Mouse (Mus musculus) spleen, adult 2 months (tissue): ENCODE data around the gene Celsr1. TPM values are rescaled to one million over a fixed set of nuclear protein-coding genes. Genes with fewer than 3 reads are reported as not detected.

Experiments used
- DNase-seq, 2 experiments: peaks; one replicate each; pipeline versions ENCODE4 v3.0.0 to v3.0.0-alpha.2; 2012 to 2021; ENCODE audit warnings: low spot score in 2 of 2, low read depth in 1 of 2
- H3K27ac ChIP-seq: fragments of 200-500 bp; 2 replicates; pipeline ENCODE4 v1.5.1; 2012; ENCODE audit warnings: low read length, inconsistent platforms; ENCODE audit not compliant: insufficient read depth
- H3K27me3 ChIP-seq: fragments of 200-500 bp; 2 replicates; pipeline ENCODE4 v1.6.1; 2012; ENCODE audit warnings: mild to moderate bottlenecking, moderate library complexity, low read length, inconsistent platforms; ENCODE audit not compliant: control insufficient read depth, insufficient read depth
- H3K36me3 ChIP-seq: fragments of 200-500 bp; 2 replicates; pipeline ENCODE4 v1.6.1; 2012; ENCODE audit warnings: mild to moderate bottlenecking, low read length, inconsistent platforms; ENCODE audit not compliant: control insufficient read depth, insufficient read depth
- H3K4me1 ChIP-seq: fragments of 200-500 bp; 2 replicates; pipeline ENCODE4 v1.6.1; 2011; ENCODE audit warnings: inconsistent platforms; ENCODE audit not compliant: control insufficient read depth, insufficient read depth, insufficient read length
- H3K4me3 ChIP-seq: fragments of 200-500 bp; 2 replicates; pipeline ENCODE4 v1.5.1; 2011; ENCODE audit warnings: mild to moderate bottlenecking, inconsistent platforms; ENCODE audit not compliant: insufficient read depth, insufficient read length; ENCODE audit errors: extremely low read depth
- CTCF ChIP-seq: fragments of 200-500 bp; IDR thresholded peaks from 2 replicates; pipeline ENCODE4 v1.5.1; 2011; ENCODE audit warnings: mild to moderate bottlenecking, inconsistent platforms; ENCODE audit not compliant: insufficient read depth, insufficient read length, insufficient replicate concordance; ENCODE audit errors: extremely low read depth
- POLR2A ChIP-seq: fragments of 200-500 bp; IDR thresholded peaks from 2 replicates; pipeline ENCODE4 v1.6.1; 2011; ENCODE audit warnings: low read depth, low read length, inconsistent platforms
- WGBS: fragments of 180-500 bp; shearing (Covaris S2); methylation state at CpG from one replicate; pipeline ENCODE4 v1.1.7; 2018; 5-methylcytosine and 5-hydroxymethylcytosine counted together
- polyA plus RNA-seq: library from polyadenylated mRNA; depleted of rRNA; stranded (reverse); fragments of >200 nt; gene quantifications from 2 replicates; pipeline ENCODE4 v1.2.3, GENCODE M21; 2012

Celsr1 gene
- polyA plus RNA-seq, 1 experiment = 7.4 TPM

DNA sequence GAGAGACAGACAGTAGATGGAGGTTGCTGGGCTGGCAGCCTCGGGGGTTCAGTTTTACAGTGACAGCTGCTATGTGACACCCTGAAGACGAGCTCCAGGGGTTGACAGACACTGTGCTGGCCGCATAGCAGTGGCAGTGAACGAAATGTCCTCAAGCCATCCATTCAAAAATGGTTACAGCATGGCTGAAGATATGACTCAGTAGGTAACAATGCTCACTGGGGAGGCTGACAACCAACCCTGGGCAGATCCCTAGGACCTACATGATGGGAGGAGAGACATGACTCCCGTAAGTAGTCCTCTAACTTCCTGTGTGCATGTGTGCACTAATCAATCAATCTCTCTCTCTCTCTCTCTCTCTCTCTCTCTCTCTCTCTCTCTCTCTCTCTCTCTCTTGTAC, 45.7 kb downstream of the Celsr1 start:
- no peak for DNase-seq
- Histone ChIP-seq H3K4me1 (peaks cover 2% of the 10 kb centered on the region; the same call in 1 of the 2 replicates), H3K4me3 (no peak overlapping the region), H3K27ac (no peak overlapping the region), H3K27me3 (no peaks in the 10 kb centered on the region), H3K36me3 (no peaks in the 10 kb centered on the region)
- TF ChIP-seq POLR2A (no peak), CTCF (no peak)
- 82% methylated on average over 5 of the region's 5 CpGs for WGBS

DNA sequence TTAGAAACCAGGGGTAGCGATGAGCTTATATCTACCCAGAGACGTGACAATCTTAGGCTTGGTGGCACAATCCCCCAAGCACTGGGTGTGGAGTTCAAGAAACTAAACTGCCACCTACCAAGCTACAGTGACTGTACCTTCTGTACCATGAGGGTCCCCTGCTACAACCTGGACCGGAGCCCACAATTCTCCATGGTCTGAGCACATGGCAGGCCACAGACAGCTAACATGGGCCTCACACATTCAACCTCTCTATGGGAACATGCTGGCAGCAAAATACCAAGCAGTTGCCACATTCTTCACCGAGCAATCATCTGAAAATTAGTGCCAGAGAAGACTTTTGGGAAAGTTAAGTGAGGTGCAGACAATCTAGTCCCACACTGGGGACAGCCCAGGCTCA, 47.4 kb downstream of the Celsr1 start:
- Histone ChIP-seq H3K27me3 (no peaks in the 10 kb centered on the region), H3K27ac (no peak overlapping the region), H3K4me3 (no peak overlapping the region), H3K4me1 (peaks cover 15% of the 10 kb centered on the region; the same call in 1 of the 2 replicates), H3K36me3 (no peaks in the 10 kb centered on the region)
- TF ChIP-seq POLR2A = no peak
- no peak for TF ChIP-seq CTCF
- WGBS = 90% methylated on average over 4 of the region's 4 CpGs
- no peak for DNase-seq

DNA sequence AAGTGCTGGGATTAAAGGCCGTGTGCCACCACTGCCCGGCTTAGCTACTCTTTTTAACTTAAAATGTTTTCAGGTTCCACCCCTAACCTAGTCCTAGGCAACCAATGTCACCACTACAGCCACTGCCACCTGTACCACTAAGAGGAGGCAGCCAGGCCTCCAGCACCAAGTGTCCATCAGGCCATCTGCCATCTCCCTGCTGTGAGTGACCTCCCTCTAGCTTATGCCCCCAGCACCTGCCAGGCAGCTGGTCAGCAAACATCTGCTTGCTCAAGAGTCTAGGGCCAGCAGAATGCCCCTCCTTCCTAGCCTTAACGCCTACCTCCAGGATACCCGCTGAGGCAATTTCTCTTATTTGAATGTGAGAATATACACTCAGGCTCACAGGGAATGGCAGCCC, 48.0 kb downstream of the Celsr1 start:
- no peaks in the 10 kb centered on the region for H3K27me3 ChIP-seq
- no peak overlapping the region for H3K4me3 ChIP-seq
- no peak for TF ChIP-seq CTCF
- no peak for TF ChIP-seq POLR2A
- H3K36me3 ChIP-seq = no peaks in the 10 kb centered on the region
- H3K4me1 ChIP-seq = peaks cover 15% of the 10 kb centered on the region; the same call in 1 of the 2 replicates
- no peak for DNase-seq
- WGBS = 92% methylated on average over 4 of the region's 4 CpGs
- no peak overlapping the region for H3K27ac ChIP-seq

DNA sequence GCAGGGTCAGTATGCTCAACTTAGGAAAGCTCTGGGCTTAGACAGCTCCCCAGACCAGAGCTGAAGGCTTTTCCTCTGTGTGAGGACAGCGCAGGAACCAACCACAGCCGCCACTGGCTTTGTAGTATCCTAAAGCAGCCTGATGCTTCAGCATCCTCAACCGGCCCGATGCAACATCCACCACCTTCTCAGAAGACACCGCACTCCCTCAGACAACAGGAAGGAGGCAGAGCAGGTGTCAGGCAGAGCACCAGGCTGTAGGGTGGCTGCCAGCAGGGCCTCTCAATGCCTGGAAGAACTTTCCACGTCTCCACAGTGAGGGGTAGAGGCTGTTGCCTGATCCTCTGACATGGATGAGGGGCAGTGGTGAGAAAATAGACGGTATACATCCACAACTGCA, 50.4 kb downstream of the Celsr1 start:
- Histone ChIP-seq H3K4me1 (peaks cover 15% of the 10 kb centered on the region; the same call in 1 of the 2 replicates), H3K27me3 (no peaks in the 10 kb centered on the region), H3K27ac (no peak overlapping the region), H3K4me3 (no peak overlapping the region), H3K36me3 (no peaks in the 10 kb centered on the region)
- no peak for TF ChIP-seq POLR2A
- no peak for TF ChIP-seq CTCF
- no peak for DNase-seq
- 62% methylated on average over 7 of the region's 7 CpGs for WGBS

DNA sequence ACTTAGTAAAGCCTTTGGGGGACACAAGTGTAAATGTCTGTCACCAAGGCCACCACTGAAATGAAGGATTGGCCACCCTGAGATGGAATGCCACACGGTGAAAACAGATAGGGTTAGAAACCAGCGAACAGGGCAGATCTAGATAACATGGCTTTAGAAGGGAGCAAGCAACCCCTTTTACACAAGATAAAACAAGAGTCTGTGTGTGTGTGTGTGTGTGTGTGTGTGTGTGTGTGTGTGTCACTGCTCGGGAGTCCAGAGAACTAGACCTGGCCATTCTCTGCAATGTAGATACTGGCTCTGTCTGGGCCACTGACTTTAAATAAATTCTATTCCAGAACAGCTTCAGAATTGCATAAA, 51.2 kb downstream of the Celsr1 start:
- no peak for TF ChIP-seq CTCF
- TF ChIP-seq POLR2A = no peak
- no peaks in the 10 kb centered on the region for H3K36me3 ChIP-seq
- H3K4me1 ChIP-seq = peaks cover 15% of the 10 kb centered on the region; the same call in 1 of the 2 replicates
- H3K4me3 ChIP-seq = no peak overlapping the region
- H3K27ac ChIP-seq = peak overlapping the region; percentile 4; the same call in 1 of the 2 replicates
- no peak for DNase-seq
- WGBS = 13% methylated on average over 3 of the region's 3 CpGs
- no peaks in the 10 kb centered on the region for H3K27me3 ChIP-seq

DNA sequence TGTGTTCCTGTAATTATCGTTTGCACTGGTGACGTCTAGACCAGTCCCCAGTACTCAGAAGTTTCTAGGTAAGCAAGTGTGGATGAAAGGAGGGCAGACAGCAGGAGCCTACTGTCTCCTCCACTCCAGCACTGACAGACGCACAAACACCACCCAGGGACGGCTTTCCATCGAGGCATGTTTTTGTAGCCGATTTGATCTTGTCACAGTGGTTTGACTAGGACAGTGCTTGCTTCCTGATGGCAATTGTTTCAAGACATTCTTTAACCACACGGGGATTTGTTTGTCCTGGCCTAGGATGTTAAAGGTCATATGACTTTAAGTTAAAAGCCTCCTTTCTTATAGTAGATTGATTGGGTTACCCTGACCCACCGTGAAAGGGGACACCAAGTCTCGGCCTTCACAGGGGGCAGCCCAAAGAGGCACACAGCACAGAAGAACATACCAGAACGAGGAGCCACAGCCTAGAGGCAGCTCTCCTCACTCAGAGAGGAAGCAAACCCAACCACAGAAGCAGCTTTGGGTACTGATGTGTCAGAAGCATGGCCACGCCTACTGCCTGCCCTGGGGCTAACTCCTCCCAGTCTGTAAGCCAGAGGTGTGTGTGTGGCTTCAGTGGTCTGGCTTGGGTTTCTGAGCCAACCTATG, 51.7 kb downstream of the Celsr1 start:
- H3K4me3 ChIP-seq = no peak overlapping the region
- 5% methylated on average over 11 of the region's 11 CpGs for WGBS
- peak overlapping the region; percentile 81 for H3K27ac ChIP-seq
- no peaks in the 10 kb centered on the region for H3K36me3 ChIP-seq
- H3K27me3 ChIP-seq = no peaks in the 10 kb centered on the region
- H3K4me1 ChIP-seq = peaks cover 15% of the 10 kb centered on the region; the same call in 1 of the 2 replicates
- peak; percentile 79 to 85 for DNase-seq
- no peak for TF ChIP-seq CTCF
- TF ChIP-seq POLR2A = peak; percentile 72

DNA sequence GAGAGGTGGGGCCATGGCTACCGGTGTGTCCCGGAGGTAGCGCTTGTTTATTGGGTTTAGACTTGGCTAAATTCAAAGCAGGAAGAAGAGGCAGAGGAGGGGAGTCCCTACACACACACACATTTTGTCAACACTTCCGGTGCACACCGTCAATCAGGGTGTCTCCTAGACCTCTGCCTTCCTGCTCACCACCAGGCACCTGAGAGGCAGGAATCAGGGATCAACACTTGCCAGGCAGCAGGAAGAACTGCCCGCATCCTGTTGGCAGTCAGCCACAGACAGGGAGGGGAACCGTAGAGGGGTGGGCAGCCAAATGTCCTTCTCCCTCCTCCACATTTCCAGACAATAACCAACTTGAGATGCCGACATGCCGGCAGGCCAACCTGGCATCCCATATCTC, 56.5 kb downstream of the Celsr1 start:
- no peak for DNase-seq
- no peak overlapping the region for H3K27ac ChIP-seq

More for the DNA sequence above, 56.5 kb downstream of the Celsr1 start:
- H3K4me3 ChIP-seq = no peak overlapping the region
- TF ChIP-seq POLR2A = no peak
- TF ChIP-seq CTCF = no peak
- peaks cover 13% of the 10 kb centered on the region; the same call in 1 of the 2 replicates for H3K4me1 ChIP-seq
- no peaks in the 10 kb centered on the region for H3K27me3 ChIP-seq
- 26% methylated on average over 9 of the region's 9 CpGs for WGBS
- H3K36me3 ChIP-seq = no peaks in the 10 kb centered on the region
